Mouse (Mus musculus) heart, embryonic 14.5 days (tissue): ENCODE data around the gene Sntg2. TPM values are rescaled to one million over a fixed set of nuclear protein-coding genes. Genes with fewer than 3 reads are reported as not detected.

Source experiments
- ATAC-seq: fragments of 200-750 bp; cut with Nextera tagmentation; 2 replicates; pipeline ENCODE4 v1.8.0; 2017; ENCODE audit warnings: low read depth, moderate TSS enrichment; ENCODE audit not compliant: insufficient number of reproducible peaks, insufficient read depth, low FRiP score
- H3K27ac ChIP-seq, 2 experiments: fragments of 200-500 bp in 1 of 2; fragments of 300-500 bp in 1 of 2; sonication (generic) in 1 of 2; replicated peaks in 1 of 2; 2 replicates each; pipeline ENCODE4 v1.5.1; 2012 to 2014; ENCODE audit warnings: low read depth in 2 of 2, low read length in 2 of 2, control low read depth in 1 of 2, mild to moderate bottlenecking in 1 of 2, mixed read lengths in 1 of 2; ENCODE audit not compliant: control insufficient read depth in 1 of 2, insufficient read depth in 1 of 2
- H3K27me3 ChIP-seq: fragments of 300-500 bp; sonication (generic); 2 replicates; pipeline ENCODE4 v1.6.1; 2014; ENCODE audit warnings: mild to moderate bottlenecking, low read length, control low read depth; ENCODE audit not compliant: control insufficient read depth, insufficient read depth
- H3K36me3 ChIP-seq: fragments of 300-500 bp; sonication (generic); 2 replicates; pipeline ENCODE4 v1.6.1; 2014; ENCODE audit warnings: mild to moderate bottlenecking, control low read depth, low read length, mixed read lengths; ENCODE audit not compliant: control insufficient read depth, insufficient read depth
- H3K4me1 ChIP-seq, 2 experiments: fragments of 200-500 bp in 1 of 2; fragments of 300-500 bp in 1 of 2; sonication (generic) in 1 of 2; 2 replicates each; pipeline ENCODE4 v1.6.1; 2012 to 2014; ENCODE audit warnings: low read length in 2 of 2, control low read depth in 1 of 2, mixed read lengths in 1 of 2; ENCODE audit not compliant: control insufficient read depth in 2 of 2, insufficient read depth in 2 of 2
- H3K4me2 ChIP-seq: fragments of 300-500 bp; sonication (generic); 2 replicates; pipeline ENCODE4 v1.6.1; 2014; ENCODE audit warnings: mild to moderate bottlenecking, low read length
- H3K4me3 ChIP-seq, 2 experiments: fragments of 200-500 bp in 1 of 2; fragments of 300-500 bp in 1 of 2; sonication (generic) in 1 of 2; 2 replicates each; pipeline ENCODE4 v1.5.1; 2012 to 2014; ENCODE audit warnings: low read length in 2 of 2, mild to moderate bottlenecking in 2 of 2, control low read depth in 1 of 2, low read depth in 1 of 2, moderate library complexity in 1 of 2; ENCODE audit not compliant: control insufficient read depth in 1 of 2, insufficient read depth in 1 of 2
- H3K9ac ChIP-seq: fragments of 300-500 bp; sonication (generic); 2 replicates; pipeline ENCODE4 v1.6.1; 2014; ENCODE audit warnings: mild to moderate bottlenecking, low read length
- H3K9me3 ChIP-seq: fragments of 300-500 bp; sonication (generic); 2 replicates; pipeline ENCODE4 v1.6.1; 2016; ENCODE audit warnings: low read length, control low read depth; ENCODE audit not compliant: control insufficient read depth
- WGBS: fragments of 180-500 bp; shearing (Covaris S2); extraction: QIAGEN DNeasy Blood & Tissue Kit; methylation state at CpG from one replicate; pipeline ENCODE4 v1.1.7; 2014; 5-methylcytosine and 5-hydroxymethylcytosine counted together
- polyA plus RNA-seq: library from polyadenylated mRNA; unstranded; fragments of >200 nt; fragmentation: Nextera tagmentation; extraction: Ambion mirVana; gene quantifications from 2 replicates; pipeline ENCODE4 v1.2.1, GENCODE M21; 2014

Gene Sntg2
- polyA plus RNA-seq: 4.3 and 5.1 TPM in 2 replicates

- Histone ChIP-seq H3K9ac (peak within 1 kb of the TSS; percentile 67), H3K4me1 (peaks cover 2 to 8% of the 10 kb centered on the region in 2 experiments; a peak in 2 of 4 replicates), H3K4me3 (peak within 1 kb of the TSS; percentile 48 to 55), H3K9me3 (no peaks in the 10 kb centered on the region), H3K27ac (no peak within 1 kb of the TSS; a peak in 1 of 4 replicates), H3K27me3 (peaks cover 6% of the 10 kb centered on the region), H3K36me3 (no peaks in the 10 kb centered on the region), H3K4me2 (peak within 1 kb of the TSS; percentile 95)
- peak; percentile 88 for ATAC-seq
- under 1% methylated on average over 33 of the region's 39 CpGs for WGBS
These were observed at the start of gene Sntg2 for GRCm38 (mm10) chr12:30372933-30373501. Gene Sntg2, minus strand, starts transcription at chr12:30373375.

- no peaks in the 10 kb centered on the region for H3K36me3 ChIP-seq
- H3K9me3 ChIP-seq: no peaks in the 10 kb centered on the region
- no peak overlapping the region for H3K9ac ChIP-seq
- H3K4me3 ChIP-seq: no peak overlapping the region
- H3K27ac ChIP-seq: no peak overlapping the region
- no peak for ATAC-seq
- WGBS: 86% methylated on average over 8 of the region's 8 CpGs
- H3K27me3 ChIP-seq: no peaks in the 10 kb centered on the region
- no peaks in the 10 kb centered on the region for H3K4me1 ChIP-seq
- no peak overlapping the region for H3K4me2 ChIP-seq
These were observed 43.4 kb upstream of the Sntg2 start for GRCm38 (mm10) chr12:30416547-30416946.

DNA sequence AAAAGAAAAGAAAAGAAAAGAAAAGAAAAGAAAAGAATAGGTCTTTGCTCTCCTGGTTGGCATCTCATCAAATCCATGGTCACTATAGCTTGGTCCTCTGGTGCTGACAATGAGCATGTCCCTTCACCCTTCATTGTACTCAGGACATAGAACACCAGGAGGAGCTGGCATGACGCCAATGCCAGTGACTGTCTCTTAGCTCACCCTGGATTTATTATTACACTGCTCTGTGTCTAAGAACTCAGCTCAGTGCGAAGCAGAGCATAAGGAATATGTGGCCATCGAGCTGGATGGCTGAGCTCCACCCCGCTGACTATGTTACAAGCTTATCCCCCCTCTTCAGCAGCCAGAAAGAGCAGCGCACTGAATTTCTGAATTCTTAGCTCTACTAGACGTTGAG lies 42.8 kb upstream of the Sntg2 start:
- no peaks in the 10 kb centered on the region for H3K36me3 ChIP-seq
- 69% methylated on average over 6 of the region's 6 CpGs for WGBS
- no peak overlapping the region for H3K27ac ChIP-seq
- H3K9me3 ChIP-seq: no peaks in the 10 kb centered on the region
- H3K9ac ChIP-seq: no peak overlapping the region
- no peaks in the 10 kb centered on the region for H3K4me1 ChIP-seq
- ATAC-seq: no peak
- no peak overlapping the region for H3K4me3 ChIP-seq
- H3K27me3 ChIP-seq: no peaks in the 10 kb centered on the region
- H3K4me2 ChIP-seq: no peak overlapping the region

DNA sequence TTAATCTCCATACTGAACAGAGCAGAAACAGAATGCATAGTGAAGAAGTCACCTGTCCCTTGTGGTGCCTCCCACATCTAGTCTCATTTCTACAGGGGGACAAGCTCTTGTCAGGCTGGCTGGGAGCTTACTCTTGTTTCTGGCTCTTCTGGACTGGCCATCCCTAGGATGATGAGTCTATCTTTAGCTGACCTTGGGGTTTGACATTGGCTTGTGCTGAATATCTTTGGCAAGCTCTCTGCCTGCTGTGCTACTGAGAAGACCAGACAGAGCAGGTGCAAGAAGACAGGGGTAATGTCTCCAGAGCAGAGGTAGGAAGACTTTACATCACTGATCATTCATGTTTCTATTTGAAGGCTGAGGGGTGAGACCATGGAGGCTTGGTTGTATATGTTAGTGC lies 29.5 kb upstream of the Sntg2 start:
- Histone ChIP-seq H3K4me2 (no peak overlapping the region), H3K27me3 (no peaks in the 10 kb centered on the region), H3K4me1 (0 out of 4 replicates have a peak, but pooled peaks cover 0 to 2% of the 10 kb centered on the region in 2 experiments), H3K36me3 (no peaks in the 10 kb centered on the region), H3K9ac (no peak overlapping the region), H3K9me3 (no peaks in the 10 kb centered on the region), H3K4me3 (no peak overlapping the region), H3K27ac (no peak overlapping the region)
- ATAC-seq: no peak

DNA sequence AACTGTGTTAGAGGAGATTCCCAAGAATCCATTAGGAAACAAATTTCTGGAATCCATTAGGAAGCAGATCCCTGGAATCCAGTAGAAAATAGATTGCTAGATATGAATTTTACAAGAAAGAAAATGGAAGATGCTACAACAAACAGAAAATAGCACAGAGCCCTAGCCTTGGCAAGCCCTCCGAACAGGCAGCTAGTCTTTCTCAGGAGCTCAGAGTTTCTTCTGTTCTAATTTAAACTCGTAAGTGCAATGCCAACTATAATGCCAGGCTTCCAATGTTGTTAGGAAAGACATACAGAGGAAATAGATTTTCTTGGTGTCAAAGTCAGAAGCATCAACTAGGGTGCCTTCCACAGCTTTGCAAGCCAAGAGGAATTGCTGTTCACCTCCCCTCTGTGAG lies 27.4 kb upstream of the Sntg2 start:
- H3K4me1 ChIP-seq: 0 out of 4 replicates have a peak, but pooled peaks cover 0 to 2% of the 10 kb centered on the region in 2 experiments
- H3K9me3 ChIP-seq: no peaks in the 10 kb centered on the region
- no peaks in the 10 kb centered on the region for H3K27me3 ChIP-seq
- no peak overlapping the region for H3K4me3 ChIP-seq
- H3K27ac ChIP-seq: no peak overlapping the region
- no peak overlapping the region for H3K4me2 ChIP-seq
- no peak overlapping the region for H3K9ac ChIP-seq
- no peak for ATAC-seq
- no peaks in the 10 kb centered on the region for H3K36me3 ChIP-seq
- 84% methylated on average over 2 of the region's 2 CpGs for WGBS

GRCm38 (mm10) chr12:30400114-30400513 lies 26.9 kb upstream of the Sntg2 start:
- H3K9me3 ChIP-seq: no peaks in the 10 kb centered on the region
- H3K36me3 ChIP-seq: no peaks in the 10 kb centered on the region
- H3K4me1 ChIP-seq: 0 out of 4 replicates have a peak, but pooled peaks cover 0 to 2% of the 10 kb centered on the region in 2 experiments
- ATAC-seq: no peak
- no peak overlapping the region for H3K27ac ChIP-seq
- no peak overlapping the region for H3K9ac ChIP-seq
- H3K4me3 ChIP-seq: no peak overlapping the region
- no peaks in the 10 kb centered on the region for H3K27me3 ChIP-seq
- 86% methylated on average over 2 of the region's 2 CpGs for WGBS
- no peak overlapping the region for H3K4me2 ChIP-seq

GRCm38 (mm10) chr12:30372293-30372692 lies 882 bp downstream of the Sntg2 start:
- WGBS: 29% methylated on average over 5 of the region's 5 CpGs

GRCm38 (mm10) chr12:30369786-30370185 lies 3.4 kb downstream of the Sntg2 start:
- no peak overlapping the region for H3K4me2 ChIP-seq
- no peak for ATAC-seq

More at GRCm38 (mm10) chr12:30372293-30372692, 882 bp downstream of the Sntg2 start:
- Histone ChIP-seq H3K36me3 (no peaks in the 10 kb centered on the region), H3K4me2 (peak overlapping the region; percentile 95), H3K27ac (no peak overlapping the region; a peak in 1 of 4 replicates), H3K4me1 (peaks cover 2 to 8% of the 10 kb centered on the region in 2 experiments; a peak in 2 of 4 replicates), H3K27me3 (peaks cover 6% of the 10 kb centered on the region), H3K4me3 (peak overlapping the region; percentile 48 to 55), H3K9ac (peak overlapping the region; percentile 67), H3K9me3 (no peaks in the 10 kb centered on the region)
- no peak for ATAC-seq

More at GRCm38 (mm10) chr12:30369786-30370185, 3.4 kb downstream of the Sntg2 start:
- Histone ChIP-seq H3K9ac (no peak overlapping the region), H3K27ac (no peak overlapping the region), H3K27me3 (peaks cover 6% of the 10 kb centered on the region), H3K9me3 (no peaks in the 10 kb centered on the region), H3K36me3 (no peaks in the 10 kb centered on the region), H3K4me1 (peaks cover 2 to 8% of the 10 kb centered on the region in 2 experiments; a peak in 2 of 4 replicates), H3K4me3 (no peak overlapping the region)
- WGBS: 9% methylated on average over 6 of the region's 6 CpGs
